Mouse (Mus musculus): ENCODE measurements around the gene Nup133. TPM values are rescaled to one million over a fixed set of nuclear protein-coding genes. Genes with fewer than 3 reads are reported as not detected.
A peak's percentile ranks its signal among the peaks of the same experiment; 100 is the strongest.

The Nup133 gene
- 13.1 and 18.8 TPM in 2 replicates for polyA plus RNA-seq (2012; ENCODE audit: insufficient read depth, insufficient read length, missing spikeins)

- peaks cover 2% of the 10 kb centered on the region; the same call in 1 of the 2 replicates for H3K4me1 ChIP-seq (ENCODE audit: control insufficient read depth, insufficient read depth, low read length)
- H3K27ac ChIP-seq (ENCODE audit: insufficient read depth, low read depth, low read length): peak within 1 kb of the TSS; percentile 54
- peak within 1 kb of the TSS; percentile 73 for H3K4me3 ChIP-seq (ENCODE audit: insufficient read depth, low read length)
- TF ChIP-seq POLR2A (IDR thresholded peaks at IDR 0.05; ENCODE audit: borderline replicate concordance, low read depth, low read length) (no peak), CTCF (IDR thresholded peaks at IDR 0.05; ENCODE audit: low read depth, low read length) (no peak)
Measured at GRCm38 (mm10) chr8:123948942-123949685, at the start of gene Nup133. TSS of gene Nup133 (minus strand) at chr8:123949265.

DNA sequence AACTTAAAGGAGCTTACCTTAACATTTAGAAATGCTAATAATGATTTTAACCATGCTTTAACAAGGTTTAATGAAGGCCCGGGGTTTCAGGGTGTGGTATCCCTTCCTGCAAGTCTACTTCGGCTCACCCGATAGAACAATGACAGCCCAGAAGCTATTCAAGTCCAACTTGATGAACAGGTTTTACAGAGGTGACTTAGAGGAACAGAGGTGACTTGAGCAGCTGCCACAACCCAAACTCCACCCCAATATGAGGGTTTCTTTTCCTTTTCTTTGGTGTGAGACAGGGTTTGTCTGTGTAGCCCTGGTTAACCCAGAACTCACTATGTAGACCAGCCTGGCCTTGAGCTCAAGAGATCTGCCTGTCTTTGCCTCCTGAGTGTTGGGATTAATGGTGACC is 44.9 kb upstream of the Nup133 start:
- H3K27ac ChIP-seq (ENCODE audit: insufficient read depth, low read depth, low read length): no peak overlapping the region
- no peak overlapping the region for H3K4me3 ChIP-seq (ENCODE audit: insufficient read depth, low read length)
- no peaks in the 10 kb centered on the region for H3K4me1 ChIP-seq (ENCODE audit: control insufficient read depth, insufficient read depth, low read length)
- TF ChIP-seq POLR2A (IDR thresholded peaks at IDR 0.05; ENCODE audit: borderline replicate concordance, low read depth, low read length) (no peak), CTCF (IDR thresholded peaks at IDR 0.05; ENCODE audit: low read depth, low read length) (no peak)

- H3K27ac ChIP-seq (ENCODE audit: insufficient read depth, low read depth, low read length): no peak overlapping the region
- no peak overlapping the region for H3K4me3 ChIP-seq (ENCODE audit: insufficient read depth, low read length)
- no peak for TF ChIP-seq POLR2A (IDR thresholded peaks at IDR 0.05; ENCODE audit: borderline replicate concordance, low read depth, low read length)
- TF ChIP-seq CTCF (IDR thresholded peaks at IDR 0.05; ENCODE audit: low read depth, low read length): no peak
- no peaks in the 10 kb centered on the region for H3K4me1 ChIP-seq (ENCODE audit: control insufficient read depth, insufficient read depth, low read length)
Measured at GRCm38 (mm10) chr8:123993597-123993996, 44.5 kb upstream of the Nup133 start.

DNA sequence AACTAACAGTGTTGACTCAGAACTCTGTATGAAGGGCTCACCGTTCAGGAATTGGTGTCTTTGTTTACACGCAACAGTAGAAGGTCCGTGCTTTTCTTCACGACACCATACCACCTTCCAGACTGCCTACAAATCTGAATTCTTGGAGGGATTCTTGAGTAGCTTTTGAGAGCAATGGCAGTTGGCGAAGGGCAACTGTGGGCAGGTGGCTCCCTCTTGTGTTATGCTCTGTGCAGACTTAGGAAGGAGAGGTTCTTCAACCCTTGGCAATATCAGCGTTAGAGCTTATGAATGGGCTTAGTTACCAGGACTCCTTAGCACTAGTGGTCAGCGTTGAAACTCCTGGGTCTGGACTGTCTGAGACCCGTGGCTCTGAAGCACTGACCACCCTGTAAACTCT is 43.5 kb upstream of the Nup133 start:
- TF ChIP-seq CTCF (IDR thresholded peaks at IDR 0.05; ENCODE audit: low read depth, low read length) (no peak), POLR2A (IDR thresholded peaks at IDR 0.05; ENCODE audit: borderline replicate concordance, low read depth, low read length) (no peak)
- H3K4me1 ChIP-seq (ENCODE audit: control insufficient read depth, insufficient read depth, low read length): no peaks in the 10 kb centered on the region
- H3K4me3 ChIP-seq (ENCODE audit: insufficient read depth, low read length): no peak overlapping the region
- H3K27ac ChIP-seq (ENCODE audit: insufficient read depth, low read depth, low read length): no peak overlapping the region

DNA sequence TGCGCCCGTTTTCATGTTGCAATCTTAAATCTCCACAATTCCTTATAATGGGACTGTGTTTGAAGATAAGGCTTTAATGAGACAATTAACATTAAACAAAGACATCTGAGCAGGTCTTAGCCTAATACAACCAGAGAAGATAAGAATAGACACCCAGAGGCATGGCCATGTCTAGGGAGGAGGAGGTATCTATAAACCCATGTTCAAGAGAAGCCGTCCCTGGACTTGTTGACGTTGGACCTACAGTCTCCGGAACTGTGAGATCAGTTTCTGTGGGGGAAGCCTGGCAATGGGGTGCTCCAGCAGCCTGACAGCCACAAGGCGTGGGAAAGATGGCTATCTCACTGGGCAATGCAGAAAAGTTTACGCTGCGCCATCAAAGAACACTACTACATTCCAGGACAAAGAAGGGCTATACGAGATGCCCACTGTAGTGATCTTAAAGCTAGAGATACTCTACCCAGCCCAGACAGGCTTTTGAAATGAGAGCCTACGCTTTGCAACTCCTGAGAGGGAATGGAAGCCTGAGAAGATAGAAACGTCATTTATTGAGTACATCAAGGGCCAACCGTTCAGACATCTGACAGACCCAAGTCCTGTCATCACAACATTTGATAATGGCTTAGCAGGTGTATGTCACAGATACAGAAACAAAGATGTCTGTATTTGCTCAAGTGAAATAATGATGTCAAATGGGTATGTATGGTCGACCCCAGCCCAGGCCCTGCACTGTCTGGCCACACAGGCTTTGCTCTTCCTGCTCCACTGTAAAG is 41.4 kb upstream of the Nup133 start:
- Histone ChIP-seq H3K4me3 (ENCODE audit: insufficient read depth, low read length) (no peak overlapping the region), H3K27ac (ENCODE audit: insufficient read depth, low read depth, low read length) (no peak overlapping the region)
- TF ChIP-seq POLR2A (IDR thresholded peaks at IDR 0.05; ENCODE audit: borderline replicate concordance, low read depth, low read length) (no peak), CTCF (IDR thresholded peaks at IDR 0.05; ENCODE audit: low read depth, low read length) (no peak)

GRCm38 (mm10) chr8:123989128-123989527 is 40.1 kb upstream of the Nup133 start:
- TF ChIP-seq POLR2A (IDR thresholded peaks at IDR 0.05; ENCODE audit: borderline replicate concordance, low read depth, low read length) (no peak), CTCF (IDR thresholded peaks at IDR 0.05; ENCODE audit: low read depth, low read length) (no peak)
- H3K4me1 ChIP-seq (ENCODE audit: control insufficient read depth, insufficient read depth, low read length): peaks cover under 1% of the 10 kb centered on the region; the same call in 1 of the 2 replicates
- H3K4me3 ChIP-seq (ENCODE audit: insufficient read depth, low read length): no peak overlapping the region
- H3K27ac ChIP-seq (ENCODE audit: insufficient read depth, low read depth, low read length): no peak overlapping the region

More for the DNA sequence above, 41.4 kb upstream of the Nup133 start:
- H3K4me1 ChIP-seq (ENCODE audit: control insufficient read depth, insufficient read depth, low read length): no peaks in the 10 kb centered on the region

DNA sequence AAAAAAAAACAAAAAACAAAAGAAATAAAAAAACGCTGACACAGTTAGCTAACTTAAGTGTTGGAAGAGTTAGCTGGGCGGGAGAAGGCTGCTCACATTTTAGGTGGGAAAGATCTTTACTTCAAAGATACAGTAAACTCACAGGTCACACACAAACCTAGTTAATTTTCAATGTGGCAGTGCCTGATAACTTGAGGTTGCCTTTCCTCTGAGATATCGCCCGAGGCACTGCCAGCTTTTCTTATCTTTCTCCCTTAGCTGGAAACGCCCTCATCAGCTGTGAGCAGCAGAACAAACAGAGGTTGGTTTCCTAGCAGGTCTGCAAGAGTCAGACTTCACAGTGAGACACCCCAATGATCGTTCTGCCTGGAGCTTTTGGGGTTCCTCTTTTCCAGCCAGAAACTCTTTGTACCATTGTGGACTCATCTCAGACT is 39.6 kb upstream of the Nup133 start:
- H3K4me3 ChIP-seq (ENCODE audit: insufficient read depth, low read length): no peak overlapping the region
- no peak for TF ChIP-seq CTCF (IDR thresholded peaks at IDR 0.05; ENCODE audit: low read depth, low read length)
- no peak for TF ChIP-seq POLR2A (IDR thresholded peaks at IDR 0.05; ENCODE audit: borderline replicate concordance, low read depth, low read length)
- H3K27ac ChIP-seq (ENCODE audit: insufficient read depth, low read depth, low read length): no peak overlapping the region
- H3K4me1 ChIP-seq (ENCODE audit: control insufficient read depth, insufficient read depth, low read length): peaks cover 4% of the 10 kb centered on the region; the same call in 1 of the 2 replicates

DNA sequence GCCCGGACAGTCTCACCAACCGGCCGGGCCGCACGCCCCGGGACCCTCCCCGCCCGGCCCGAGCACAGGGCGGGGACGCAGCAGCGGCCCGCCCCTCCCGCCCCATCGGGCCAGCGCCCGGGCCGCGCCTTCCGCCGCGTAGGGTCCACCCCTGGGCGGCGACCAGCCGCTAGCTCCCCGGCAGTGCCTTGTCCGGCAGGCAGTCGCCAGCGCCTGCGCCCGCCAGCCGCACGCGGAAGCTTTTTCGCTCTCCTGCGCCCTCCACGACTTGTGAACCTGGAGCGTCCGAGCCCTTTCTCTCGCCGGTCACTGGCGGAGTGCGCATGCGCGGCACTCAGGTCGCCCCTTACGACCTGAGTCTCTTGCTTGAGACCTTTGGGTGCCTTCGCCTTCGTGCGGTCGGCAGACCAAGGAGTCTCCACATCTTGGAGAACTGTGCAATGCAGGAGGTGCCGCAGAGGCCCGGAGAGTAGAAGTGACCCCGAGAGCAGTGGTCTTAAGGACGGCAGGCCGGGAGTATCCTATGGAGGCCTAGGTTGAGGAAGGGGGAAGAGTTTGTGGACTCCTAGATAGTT is 33.8 kb upstream of the Nup133 start, which contains the start of gene Abcb10:
Gene Abcb10, minus strand, starts transcription at position 297 of the 575 bp plus-strand sequence.
- H3K4me3 ChIP-seq (ENCODE audit: insufficient read depth, low read length): peak within 1 kb of the TSS; percentile 95
- no peak for TF ChIP-seq CTCF (IDR thresholded peaks at IDR 0.05; ENCODE audit: low read depth, low read length)
- TF ChIP-seq POLR2A (IDR thresholded peaks at IDR 0.05; ENCODE audit: borderline replicate concordance, low read depth, low read length): peak; percentile 53; the same call in 1 of the 2 replicates
- H3K27ac ChIP-seq (ENCODE audit: insufficient read depth, low read depth, low read length): peak within 1 kb of the TSS; percentile 60
- peaks cover 22% of the 10 kb centered on the region for H3K4me1 ChIP-seq (ENCODE audit: control insufficient read depth, insufficient read depth, low read length)

GRCm38 (mm10) chr8:123982291-123982793 is 33.3 kb upstream of the Nup133 start:
- Histone ChIP-seq H3K4me3 (ENCODE audit: insufficient read depth, low read length) (peak overlapping the region; percentile 95), H3K4me1 (ENCODE audit: control insufficient read depth, insufficient read depth, low read length) (peaks cover 23% of the 10 kb centered on the region), H3K27ac (ENCODE audit: insufficient read depth, low read depth, low read length) (0 out of 2 replicates have a peak overlapping the region, but pooled peaks have one; percentile 27)
- no peak for TF ChIP-seq CTCF (IDR thresholded peaks at IDR 0.05; ENCODE audit: low read depth, low read length)
- TF ChIP-seq POLR2A (IDR thresholded peaks at IDR 0.05; ENCODE audit: borderline replicate concordance, low read depth, low read length): no peak

Measured in bone marrow macrophage, adult 2 months (primary cell).